Mouse (Mus musculus): ENCODE measurements at regions not wholly inside any gene's neighbourhood (a gene's known extent, or its start where the extent isn't known, plus 50 kb on each side); places are given as distances from the start of the nearest gene placed in this dataset.

DNA sequence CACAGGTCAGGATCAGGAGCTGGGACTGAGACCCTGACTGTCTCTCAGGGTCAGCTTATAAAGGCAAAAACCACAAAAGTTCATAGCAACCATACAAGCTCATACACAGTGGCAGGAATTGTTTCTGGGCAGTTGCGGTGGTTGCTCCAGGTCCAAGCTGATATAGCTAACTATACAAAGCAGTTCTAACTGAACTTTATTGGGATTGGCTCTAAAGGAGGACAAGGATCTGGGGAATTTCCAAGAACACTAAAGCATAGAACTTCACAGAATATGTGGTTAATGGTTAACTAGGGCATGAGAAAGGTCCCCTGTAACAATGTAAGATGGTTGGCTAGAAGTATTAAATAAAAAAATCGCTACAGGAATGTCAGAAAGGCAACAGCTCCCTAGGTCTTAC is 748.0 kb upstream of the Crim1 start:
- TF ChIP-seq CTCF (IDR thresholded peaks at IDR 0.05) = no peak
- ATAC-seq (ENCODE audit: low FRiP score) = no peak

DNA sequence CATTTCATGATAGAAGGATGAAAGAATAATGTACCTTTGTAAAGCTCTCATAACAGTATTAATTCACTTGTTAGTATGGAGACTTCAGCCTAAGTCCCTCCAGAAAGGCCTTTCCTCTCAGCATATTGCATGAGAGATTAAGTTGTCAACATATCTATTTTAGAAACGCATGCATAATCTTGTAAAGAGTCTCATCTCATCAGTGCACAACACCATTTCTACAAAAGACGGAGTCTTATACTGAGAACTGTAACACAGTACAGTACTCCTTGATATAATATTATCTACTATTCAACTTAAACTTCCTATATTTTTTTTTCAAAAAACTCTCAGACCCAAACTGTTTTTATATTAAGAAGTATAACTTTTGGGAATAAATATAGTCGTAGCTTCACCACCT is 730.4 kb upstream of the Crim1 start:
- no peak for TF ChIP-seq CTCF (IDR thresholded peaks at IDR 0.05)
- no peak overlapping the region for H3K4me2 ChIP-seq (ENCODE audit: low read depth, low read length, poor library complexity, severe bottlenecking)
- 65% methylated on average over 3 of the region's 3 CpGs for WGBS

More for the DNA sequence above, 748.0 kb upstream of the Crim1 start:
- DNase-seq (ENCODE audit: low spot score) = no peak
- Histone ChIP-seq H3K4me1 (ENCODE audit: insufficient read depth, low read length) (no peaks in the 10 kb centered on the region), H3K27ac (ENCODE audit: low read depth, low read length) (no peak overlapping the region), H3K9ac (replicated peaks; ENCODE audit: low read length, poor library complexity, severe bottlenecking) (no peak overlapping the region), H3K36me3 (ENCODE audit: insufficient read depth, low read length) (no peaks in the 10 kb centered on the region), H3K9me3 (ENCODE audit: low read length) (no peaks in the 10 kb centered on the region), H3K4me2 (ENCODE audit: low read depth, low read length, poor library complexity, severe bottlenecking) (no peak overlapping the region), H3K4me3 (ENCODE audit: low read depth, low read length) (no peak overlapping the region), H3K27me3 (ENCODE audit: insufficient read depth, low read length) (no peaks in the 10 kb centered on the region)
- WGBS = 88% methylated on average over 2 of the region's 2 CpGs

GRCm38 (mm10) chr17:77470195-77470594 is 729.9 kb upstream of the Crim1 start:
- no peak overlapping the region for H3K9ac ChIP-seq (replicated peaks; ENCODE audit: low read length, poor library complexity, severe bottlenecking)
- WGBS = 81% methylated on average over 1 of the region's 1 CpGs
- H3K4me1 ChIP-seq (ENCODE audit: insufficient read depth, low read length) = no peaks in the 10 kb centered on the region
- H3K9me3 ChIP-seq (ENCODE audit: low read length) = no peaks in the 10 kb centered on the region
- no peaks in the 10 kb centered on the region for H3K27me3 ChIP-seq (ENCODE audit: insufficient read depth, low read length)
- no peak overlapping the region for H3K4me2 ChIP-seq (ENCODE audit: low read depth, low read length, poor library complexity, severe bottlenecking)
- peak; percentile 25; the same call in 1 of the 2 replicates for TF ChIP-seq CTCF (IDR thresholded peaks at IDR 0.05)
- ATAC-seq (ENCODE audit: low FRiP score) = no peak
- no peak for DNase-seq (ENCODE audit: low spot score)
- no peaks in the 10 kb centered on the region for H3K36me3 ChIP-seq (ENCODE audit: insufficient read depth, low read length)
- H3K27ac ChIP-seq (ENCODE audit: low read depth, low read length) = no peak overlapping the region
- no peak overlapping the region for H3K4me3 ChIP-seq (ENCODE audit: low read depth, low read length)

More for the DNA sequence above, 730.4 kb upstream of the Crim1 start:
- H3K4me3 ChIP-seq (ENCODE audit: low read depth, low read length) = no peak overlapping the region
- no peak for ATAC-seq (ENCODE audit: low FRiP score)
- DNase-seq (ENCODE audit: low spot score) = no peak
- no peaks in the 10 kb centered on the region for H3K36me3 ChIP-seq (ENCODE audit: insufficient read depth, low read length)
- H3K9me3 ChIP-seq (ENCODE audit: low read length) = no peaks in the 10 kb centered on the region
- no peaks in the 10 kb centered on the region for H3K27me3 ChIP-seq (ENCODE audit: insufficient read depth, low read length)
- H3K27ac ChIP-seq (ENCODE audit: low read depth, low read length) = no peak overlapping the region
- no peak overlapping the region for H3K9ac ChIP-seq (replicated peaks; ENCODE audit: low read length, poor library complexity, severe bottlenecking)
- no peaks in the 10 kb centered on the region for H3K4me1 ChIP-seq (ENCODE audit: insufficient read depth, low read length)

GRCm38 (mm10) chr17:77471921-77472320 is 728.1 kb upstream of the Crim1 start:
- no peaks in the 10 kb centered on the region for H3K27me3 ChIP-seq (ENCODE audit: insufficient read depth, low read length)
- no peaks in the 10 kb centered on the region for H3K9me3 ChIP-seq (ENCODE audit: low read length)
- H3K36me3 ChIP-seq (ENCODE audit: insufficient read depth, low read length) = no peaks in the 10 kb centered on the region
- no peak overlapping the region for H3K4me2 ChIP-seq (ENCODE audit: low read depth, low read length, poor library complexity, severe bottlenecking)
- DNase-seq (ENCODE audit: low spot score) (no peak), ATAC-seq (ENCODE audit: low FRiP score) (no peak)
- TF ChIP-seq CTCF (IDR thresholded peaks at IDR 0.05) = no peak
- H3K9ac ChIP-seq (replicated peaks; ENCODE audit: low read length, poor library complexity, severe bottlenecking) = no peak overlapping the region
- no peak overlapping the region for H3K4me3 ChIP-seq (ENCODE audit: low read depth, low read length)
- 79% methylated on average over 3 of the region's 3 CpGs for WGBS
- no peaks in the 10 kb centered on the region for H3K4me1 ChIP-seq (ENCODE audit: insufficient read depth, low read length)
- no peak overlapping the region for H3K27ac ChIP-seq (ENCODE audit: low read depth, low read length)
